Mouse (Mus musculus): ENCODE data around the gene Prkca. TPM values are rescaled to one million over a fixed set of nuclear protein-coding genes. Genes with fewer than 3 reads are reported as not detected.

Gene Prkca
- polyA plus RNA-seq, 1 experiment = 42.3 TPM

GRCm38 (mm10) chr11:108236195-108236594 is 107.5 kb downstream of the Prkca start:
- no peak for TF ChIP-seq CTCF (IDR thresholded peaks at IDR 0.05; ENCODE audit: extremely low read depth, insufficient read depth, low read length)
- TF ChIP-seq POLR2A (IDR thresholded peaks at IDR 0.05; ENCODE audit: extremely low read depth, insufficient read depth, low read length) = no peak

GRCm38 (mm10) chr11:108235081-108235703 is 108.5 kb downstream of the Prkca start:
- no peak overlapping the region for H3K27ac ChIP-seq (ENCODE audit: insufficient read depth, low read length)
- H3K4me3 ChIP-seq (ENCODE audit: insufficient read depth, low read length) = no peak overlapping the region
- H3K4me1 ChIP-seq (ENCODE audit: control insufficient read depth, insufficient read depth, low read length) = peaks cover 6% of the 10 kb centered on the region; the same call in 1 of the 2 replicates
- TF ChIP-seq CTCF (IDR thresholded peaks at IDR 0.05; ENCODE audit: extremely low read depth, insufficient read depth, low read length) (no peak), POLR2A (IDR thresholded peaks at IDR 0.05; ENCODE audit: extremely low read depth, insufficient read depth, low read length) (no peak)

More at GRCm38 (mm10) chr11:108236195-108236594, 107.5 kb downstream of the Prkca start:
- Histone ChIP-seq H3K27ac (ENCODE audit: insufficient read depth, low read length) (no peak overlapping the region), H3K4me1 (ENCODE audit: control insufficient read depth, insufficient read depth, low read length) (peaks cover 6% of the 10 kb centered on the region; the same call in 1 of the 2 replicates), H3K4me3 (ENCODE audit: insufficient read depth, low read length) (no peak overlapping the region)

GRCm38 (mm10) chr11:108233015-108233414 is 110.7 kb downstream of the Prkca start:
- Histone ChIP-seq H3K4me3 (ENCODE audit: insufficient read depth, low read length) (no peak overlapping the region), H3K27ac (ENCODE audit: insufficient read depth, low read length) (no peak overlapping the region)
- no peak for TF ChIP-seq CTCF (IDR thresholded peaks at IDR 0.05; ENCODE audit: extremely low read depth, insufficient read depth, low read length)

GRCm38 (mm10) chr11:108230101-108230500 is 113.6 kb downstream of the Prkca start:
- TF ChIP-seq POLR2A (IDR thresholded peaks at IDR 0.05; ENCODE audit: extremely low read depth, insufficient read depth, low read length) (no peak), CTCF (IDR thresholded peaks at IDR 0.05; ENCODE audit: extremely low read depth, insufficient read depth, low read length) (no peak)
- H3K27ac ChIP-seq (ENCODE audit: insufficient read depth, low read length) = no peak overlapping the region
- H3K4me3 ChIP-seq (ENCODE audit: insufficient read depth, low read length) = no peak overlapping the region
- no peaks in the 10 kb centered on the region for H3K4me1 ChIP-seq (ENCODE audit: control insufficient read depth, insufficient read depth, low read length)

More at GRCm38 (mm10) chr11:108233015-108233414, 110.7 kb downstream of the Prkca start:
- peaks cover 6% of the 10 kb centered on the region; the same call in 1 of the 2 replicates for H3K4me1 ChIP-seq (ENCODE audit: control insufficient read depth, insufficient read depth, low read length)

- H3K27ac ChIP-seq (ENCODE audit: insufficient read depth, low read length) = no peak overlapping the region
- no peak overlapping the region for H3K4me3 ChIP-seq (ENCODE audit: insufficient read depth, low read length)
- TF ChIP-seq CTCF (IDR thresholded peaks at IDR 0.05; ENCODE audit: extremely low read depth, insufficient read depth, low read length) (no peak), POLR2A (IDR thresholded peaks at IDR 0.05; ENCODE audit: extremely low read depth, insufficient read depth, low read length) (no peak)
- H3K4me1 ChIP-seq (ENCODE audit: control insufficient read depth, insufficient read depth, low read length) = no peaks in the 10 kb centered on the region
Measured at GRCm38 (mm10) chr11:108229176-108229946, 114.4 kb downstream of the Prkca start.

GRCm38 (mm10) chr11:108228497-108228896 is 115.2 kb downstream of the Prkca start:
- H3K4me3 ChIP-seq (ENCODE audit: insufficient read depth, low read length) = no peak overlapping the region
- no peak for TF ChIP-seq CTCF (IDR thresholded peaks at IDR 0.05; ENCODE audit: extremely low read depth, insufficient read depth, low read length)
- no peak for TF ChIP-seq POLR2A (IDR thresholded peaks at IDR 0.05; ENCODE audit: extremely low read depth, insufficient read depth, low read length)
- no peak overlapping the region for H3K27ac ChIP-seq (ENCODE audit: insufficient read depth, low read length)
- H3K4me1 ChIP-seq (ENCODE audit: control insufficient read depth, insufficient read depth, low read length) = peaks cover 3% of the 10 kb centered on the region; the same call in 1 of the 2 replicates

GRCm38 (mm10) chr11:108226248-108226647 is 117.5 kb downstream of the Prkca start:
- peaks cover 6% of the 10 kb centered on the region; the same call in 1 of the 2 replicates for H3K4me1 ChIP-seq (ENCODE audit: control insufficient read depth, insufficient read depth, low read length)
- TF ChIP-seq CTCF (IDR thresholded peaks at IDR 0.05; ENCODE audit: extremely low read depth, insufficient read depth, low read length) (no peak), POLR2A (IDR thresholded peaks at IDR 0.05; ENCODE audit: extremely low read depth, insufficient read depth, low read length) (no peak)
- no peak overlapping the region for H3K4me3 ChIP-seq (ENCODE audit: insufficient read depth, low read length)
- H3K27ac ChIP-seq (ENCODE audit: insufficient read depth, low read length) = no peak overlapping the region

GRCm38 (mm10) chr11:108224233-108224973 is 119.3 kb downstream of the Prkca start:
- TF ChIP-seq POLR2A (IDR thresholded peaks at IDR 0.05; ENCODE audit: extremely low read depth, insufficient read depth, low read length) (no peak), CTCF (IDR thresholded peaks at IDR 0.05; ENCODE audit: extremely low read depth, insufficient read depth, low read length) (no peak)
- Histone ChIP-seq H3K4me3 (ENCODE audit: insufficient read depth, low read length) (no peak overlapping the region), H3K4me1 (ENCODE audit: control insufficient read depth, insufficient read depth, low read length) (peaks cover 13% of the 10 kb centered on the region), H3K27ac (ENCODE audit: insufficient read depth, low read length) (no peak overlapping the region)

GRCm38 (mm10) chr11:108223613-108224232 is 120.0 kb downstream of the Prkca start:
- Histone ChIP-seq H3K4me3 (ENCODE audit: insufficient read depth, low read length) (no peak overlapping the region), H3K4me1 (ENCODE audit: control insufficient read depth, insufficient read depth, low read length) (peaks cover 13% of the 10 kb centered on the region), H3K27ac (ENCODE audit: insufficient read depth, low read length) (0 out of 2 replicates have a peak overlapping the region, but pooled peaks have one; percentile 24)
- TF ChIP-seq CTCF (IDR thresholded peaks at IDR 0.05; ENCODE audit: extremely low read depth, insufficient read depth, low read length) = no peak
- TF ChIP-seq POLR2A (IDR thresholded peaks at IDR 0.05; ENCODE audit: extremely low read depth, insufficient read depth, low read length) = no peak
